Mouse (Mus musculus) adrenal gland, postnatal 25 days (tissue): ENCODE measurements around the gene Slc24a1. TPM values are rescaled to one million over a fixed set of nuclear protein-coding genes. Genes with fewer than 3 reads are reported as not detected.
"Not testable (repeated sequence)": the region's sequence is repeated elsewhere in the genome, so short reads cannot be mapped to it uniquely, and the experiment has no call there.

ENCODE experiments used
- DNase-seq: peaks from one replicate; pipeline ENCODE4 v3.0.0; 2021; ENCODE audit warnings: mixed read lengths
- long read RNA-seq: library from polyadenylated mRNA; stranded (forward); transcript quantifications from one replicate; pipeline ENCODE4 v2.0.0, GENCODE M21; 2021
- total RNA-seq: library from RNA; stranded (reverse); gene quantifications from 2 replicates; pipeline ENCODE4 v1.2.3, GENCODE M21; 2021

The Slc24a1 gene
- not detected in 2 replicates for total RNA-seq
- long read RNA-seq = 0 reads

GRCm38 (mm10) chr9:64951161-64951657 lies at the start of gene Slc24a1:
Gene Slc24a1, minus strand, starts transcription at chr9:64951607.
- DNase-seq = no peak

GRCm38 (mm10) chr9:64995464-64995863 lies 44.1 kb upstream of the Slc24a1 start:
- DNase-seq = not testable (repeated sequence)

- DNase-seq = no peak
Measured at GRCm38 (mm10) chr9:64990291-64990690, 38.9 kb upstream of the Slc24a1 start.

- DNase-seq = no peak
Measured at GRCm38 (mm10) chr9:64988443-64988842, 37.0 kb upstream of the Slc24a1 start.

- no peak for DNase-seq
Measured at GRCm38 (mm10) chr9:64987651-64988050, 36.2 kb upstream of the Slc24a1 start.

- no peak for DNase-seq
Measured at GRCm38 (mm10) chr9:64985807-64986206, 34.4 kb upstream of the Slc24a1 start.

GRCm38 (mm10) chr9:64985037-64985794 lies 33.8 kb upstream of the Slc24a1 start:
- no peak for DNase-seq

- no peak for DNase-seq
Measured at GRCm38 (mm10) chr9:64981904-64982303, 30.5 kb upstream of the Slc24a1 start.

GRCm38 (mm10) chr9:64980548-64980947 lies 29.1 kb upstream of the Slc24a1 start:
- no peak for DNase-seq

- DNase-seq = no peak
Measured at GRCm38 (mm10) chr9:64960978-64961320, 9.5 kb upstream of the Slc24a1 start.

GRCm38 (mm10) chr9:64960117-64960977 lies 8.9 kb upstream of the Slc24a1 start, which contains the start of gene Ints14:
Gene Ints14, plus strand, starts transcription at chr9:64960905.
- peak; percentile 95 for DNase-seq

- DNase-seq = no peak
Measured at GRCm38 (mm10) chr9:64957276-64957675, 5.9 kb upstream of the Slc24a1 start.

GRCm38 (mm10) chr9:64956337-64956736 lies 4.9 kb upstream of the Slc24a1 start:
- DNase-seq = peak; percentile 47

GRCm38 (mm10) chr9:64953190-64953589 lies 1.8 kb upstream of the Slc24a1 start:
- DNase-seq = no peak

- no peak for DNase-seq
Measured at GRCm38 (mm10) chr9:64952055-64952454, 648 bp upstream of the Slc24a1 start.

GRCm38 (mm10) chr9:64947483-64948095 lies 3.8 kb downstream of the Slc24a1 start:
- DNase-seq = no peak

- DNase-seq = no peak
Measured at GRCm38 (mm10) chr9:64943997-64944396, 7.4 kb downstream of the Slc24a1 start.

GRCm38 (mm10) chr9:64941650-64942049 lies 9.8 kb downstream of the Slc24a1 start:
- no peak for DNase-seq

GRCm38 (mm10) chr9:64940731-64941346 lies 10.6 kb downstream of the Slc24a1 start:
- DNase-seq = no peak

- no peak for DNase-seq
Measured at GRCm38 (mm10) chr9:64939790-64940189, 11.6 kb downstream of the Slc24a1 start.

GRCm38 (mm10) chr9:64939281-64939680 lies 12.1 kb downstream of the Slc24a1 start:
- DNase-seq = no peak

- no peak for DNase-seq
Measured at GRCm38 (mm10) chr9:64938535-64938934, 12.9 kb downstream of the Slc24a1 start.
